Mouse (Mus musculus) small intestine, adult 2 months (tissue): ENCODE results near the gene Tnk1. TPM values are rescaled to one million over a fixed set of nuclear protein-coding genes. Genes with fewer than 3 reads are reported as not detected.

Experiments used
- H3K27ac ChIP-seq: fragments of 200-500 bp; 2 replicates; pipeline ENCODE4 v1.5.1; 2012; ENCODE audit warnings: low read depth, low read length, control low read depth, inconsistent platforms; ENCODE audit not compliant: insufficient read depth
- H3K27me3 ChIP-seq: fragments of 200-500 bp; 2 replicates; pipeline ENCODE4 v1.6.1; 2012; ENCODE audit warnings: mild to moderate bottlenecking, moderate library complexity, low read length, inconsistent platforms; ENCODE audit not compliant: control insufficient read depth, insufficient read depth
- H3K36me3 ChIP-seq: fragments of 200-500 bp; 2 replicates; pipeline ENCODE4 v1.6.1; 2012; ENCODE audit warnings: mild to moderate bottlenecking, low read length, control low read depth, inconsistent platforms; ENCODE audit not compliant: control insufficient read depth, insufficient read depth
- H3K4me1 ChIP-seq: fragments of 200-500 bp; 2 replicates; pipeline ENCODE4 v1.6.1; 2012; ENCODE audit warnings: low read length, inconsistent platforms, mixed read lengths; ENCODE audit not compliant: control insufficient read depth, insufficient read depth, insufficient read length
- H3K4me3 ChIP-seq: fragments of 200-500 bp; 2 replicates; pipeline ENCODE4 v1.5.1; 2012; ENCODE audit warnings: low read depth, mild to moderate bottlenecking, control low read depth, inconsistent platforms, low read length, moderate library complexity
- CTCF ChIP-seq: fragments of 200-500 bp; IDR thresholded peaks from 2 replicates; pipeline ENCODE4 v1.5.1; 2012; ENCODE audit warnings: low read depth, mild to moderate bottlenecking, control low read depth, inconsistent platforms, low read length, moderate library complexity, mixed read lengths; ENCODE audit not compliant: insufficient replicate concordance, insufficient read length; ENCODE audit errors: extremely low read depth
- POLR2A ChIP-seq: fragments of 200-500 bp; IDR thresholded peaks from 2 replicates; pipeline ENCODE4 v1.6.1; 2012; ENCODE audit warnings: low read depth, mild to moderate bottlenecking, control low read depth, inconsistent platforms, low read length, moderate library complexity
- WGBS: fragments of 180-500 bp; shearing (Covaris S2); methylation state at CpG from one replicate; pipeline ENCODE4 v1.1.7; 2018; 5-methylcytosine and 5-hydroxymethylcytosine counted together
- polyA plus RNA-seq: library from polyadenylated mRNA; depleted of rRNA; stranded (reverse); fragments of >200 nt; gene quantifications from 2 replicates; pipeline ENCODE4 v1.2.3, GENCODE M21; 2012

The Tnk1 gene
- polyA plus RNA-seq, 1 experiment: 46.3 TPM

GRCm38 (mm10) chr11:69899870-69900269, 41.3 kb upstream of the Tnk1 start:
- WGBS: 36% methylated on average over 4 of the region's 4 CpGs
- H3K36me3 ChIP-seq: peaks cover 10% of the 10 kb centered on the region; the same call in 1 of the 2 replicates
- no peaks in the 10 kb centered on the region for H3K27me3 ChIP-seq
- no peak overlapping the region for H3K4me3 ChIP-seq
- TF ChIP-seq POLR2A (no peak), CTCF (no peak)
- H3K27ac ChIP-seq: no peak overlapping the region
- peaks cover 13% of the 10 kb centered on the region for H3K4me1 ChIP-seq

GRCm38 (mm10) chr11:69895291-69895690, 36.8 kb upstream of the Tnk1 start, which contains the start of gene Acap1:
Gene Acap1, minus strand, starts transcription at chr11:69895539.
- Histone ChIP-seq H3K4me3 (peak within 1 kb of the TSS; percentile 45), H3K27me3 (no peaks in the 10 kb centered on the region), H3K36me3 (no peaks in the 10 kb centered on the region), H3K27ac (peak within 1 kb of the TSS; percentile 71; the same call in 1 of the 2 replicates), H3K4me1 (peaks cover under 1% of the 10 kb centered on the region; the same call in 1 of the 2 replicates)
- TF ChIP-seq CTCF (no peak), POLR2A (no peak)
- 71% methylated on average over 4 of the region's 4 CpGs for WGBS

DNA sequence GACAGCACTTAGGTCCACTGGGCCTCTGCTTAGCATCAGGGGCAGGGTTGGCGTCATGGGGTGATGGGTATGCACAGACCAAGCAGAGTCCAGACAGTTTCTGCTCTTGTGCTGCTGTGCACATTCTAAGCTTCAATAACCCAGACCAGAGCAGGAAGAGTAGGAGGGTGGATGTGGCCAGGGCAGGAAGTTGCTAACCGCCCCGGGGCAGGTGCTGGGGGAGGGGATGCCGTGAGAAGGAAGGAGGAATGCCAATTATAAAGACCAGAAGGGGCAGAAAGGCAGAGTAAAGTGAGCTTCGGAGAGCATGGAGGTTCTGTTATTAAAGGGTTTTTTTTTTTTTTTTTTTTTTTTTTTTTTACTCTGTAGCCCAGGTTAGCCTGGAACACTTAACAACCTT, 36.1 kb upstream of the Tnk1 start:
- Histone ChIP-seq H3K27me3 (no peaks in the 10 kb centered on the region), H3K36me3 (no peaks in the 10 kb centered on the region), H3K4me3 (peak overlapping the region; percentile 45), H3K27ac (0 out of 2 replicates have a peak overlapping the region, but pooled peaks have one; percentile 31), H3K4me1 (no peaks in the 10 kb centered on the region)
- no peak for TF ChIP-seq POLR2A
- no peak for TF ChIP-seq CTCF
- 70% methylated on average over 5 of the region's 5 CpGs for WGBS

GRCm38 (mm10) chr11:69891482-69891881, 33.0 kb upstream of the Tnk1 start:
- H3K4me1 ChIP-seq: no peaks in the 10 kb centered on the region
- H3K27ac ChIP-seq: no peak overlapping the region
- 53% methylated on average over 4 of the region's 4 CpGs for WGBS
- TF ChIP-seq POLR2A (no peak), CTCF (no peak)
- no peaks in the 10 kb centered on the region for H3K27me3 ChIP-seq
- no peak overlapping the region for H3K4me3 ChIP-seq
- H3K36me3 ChIP-seq: no peaks in the 10 kb centered on the region

GRCm38 (mm10) chr11:69886907-69887635, 28.5 kb upstream of the Tnk1 start:
- H3K36me3 ChIP-seq: no peaks in the 10 kb centered on the region
- TF ChIP-seq CTCF (peak; percentile 40; the same call in 1 of the 2 replicates), POLR2A (no peak)
- no peaks in the 10 kb centered on the region for H3K4me1 ChIP-seq
- H3K27ac ChIP-seq: no peak overlapping the region
- 58% methylated on average over 8 of the region's 8 CpGs for WGBS
- H3K4me3 ChIP-seq: no peak overlapping the region
- no peaks in the 10 kb centered on the region for H3K27me3 ChIP-seq

DNA sequence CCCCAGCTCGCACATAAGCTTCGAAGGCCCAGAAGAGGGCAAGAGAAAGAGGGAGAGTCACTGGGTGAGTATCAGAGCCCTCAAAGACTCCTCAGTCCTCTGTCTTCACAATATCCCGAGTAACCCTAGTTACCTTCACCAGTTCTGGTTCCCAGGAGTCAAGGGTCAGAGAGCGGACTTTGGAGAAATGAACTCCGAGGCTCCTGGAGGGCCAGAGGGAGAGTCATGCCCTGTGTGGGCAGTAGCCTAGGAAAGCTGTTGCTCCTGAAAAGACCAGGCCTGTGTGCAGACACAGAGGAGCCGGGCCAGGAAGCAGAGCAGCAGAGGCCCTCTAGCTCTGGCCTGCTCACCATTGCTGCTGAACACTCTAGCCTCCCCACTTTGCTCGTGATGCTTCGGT, 26.1 kb upstream of the Tnk1 start:
- Histone ChIP-seq H3K27me3 (no peaks in the 10 kb centered on the region), H3K27ac (no peak overlapping the region), H3K4me1 (peaks cover 8% of the 10 kb centered on the region), H3K36me3 (no peaks in the 10 kb centered on the region), H3K4me3 (no peak overlapping the region)
- TF ChIP-seq CTCF (no peak), POLR2A (no peak)
- 78% methylated on average over 8 of the region's 8 CpGs for WGBS

DNA sequence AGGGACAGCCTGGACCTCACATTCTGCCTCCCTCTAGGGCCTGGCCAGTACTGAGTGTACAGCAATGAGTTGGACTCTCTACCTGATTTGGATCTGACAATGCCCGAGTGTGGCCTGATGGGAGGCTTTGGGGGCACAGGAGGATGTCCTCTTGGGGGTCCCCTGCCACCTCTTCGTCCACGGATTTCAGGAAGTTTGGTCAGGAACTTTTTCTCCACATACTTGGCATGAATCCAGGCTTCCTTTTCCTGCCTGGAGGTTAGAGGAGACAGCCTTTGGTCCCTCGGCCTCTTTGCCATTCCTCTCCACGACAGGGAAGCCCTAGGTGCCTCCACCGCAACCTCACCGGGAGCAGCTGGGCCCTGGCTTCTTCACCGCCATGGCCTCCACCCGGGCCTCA, 25.7 kb upstream of the Tnk1 start:
- Histone ChIP-seq H3K4me3 (no peak overlapping the region), H3K27me3 (no peaks in the 10 kb centered on the region), H3K36me3 (no peaks in the 10 kb centered on the region), H3K4me1 (peaks cover 10% of the 10 kb centered on the region), H3K27ac (0 out of 2 replicates have a peak overlapping the region, but pooled peaks have one; percentile 25)
- WGBS: 48% methylated on average over 9 of the region's 9 CpGs
- TF ChIP-seq CTCF (no peak), POLR2A (no peak)
